Mouse (Mus musculus) T-cell, adult 2 months (primary cell): ENCODE data around the gene Ccdc69.

Experiments used
- DNase-seq: peaks from one replicate; pipeline ENCODE4 v3.0.0; 2022; ENCODE audit warnings: low spot score

Gene Ccdc69

DNA sequence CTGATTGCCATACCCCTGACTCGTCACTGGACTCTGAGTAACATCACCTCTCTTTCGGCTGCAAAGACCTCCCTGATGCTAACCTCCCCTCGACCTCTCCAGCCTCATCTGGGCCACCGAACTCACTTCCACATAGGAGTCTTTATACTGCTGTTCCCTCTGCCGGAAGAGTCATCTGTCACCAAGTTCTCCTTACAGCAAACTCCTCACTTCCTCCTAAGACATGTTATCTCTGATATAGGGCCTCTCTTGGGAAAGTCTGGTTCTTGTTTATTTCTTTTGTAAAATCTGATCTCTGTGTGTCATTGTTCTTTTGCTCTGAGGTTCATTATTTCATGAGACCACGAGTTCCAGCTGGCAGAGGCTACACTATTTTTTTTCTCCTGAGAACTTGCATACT lies 69.7 kb downstream of the Ccdc69 start:
- no peak for DNase-seq

DNA sequence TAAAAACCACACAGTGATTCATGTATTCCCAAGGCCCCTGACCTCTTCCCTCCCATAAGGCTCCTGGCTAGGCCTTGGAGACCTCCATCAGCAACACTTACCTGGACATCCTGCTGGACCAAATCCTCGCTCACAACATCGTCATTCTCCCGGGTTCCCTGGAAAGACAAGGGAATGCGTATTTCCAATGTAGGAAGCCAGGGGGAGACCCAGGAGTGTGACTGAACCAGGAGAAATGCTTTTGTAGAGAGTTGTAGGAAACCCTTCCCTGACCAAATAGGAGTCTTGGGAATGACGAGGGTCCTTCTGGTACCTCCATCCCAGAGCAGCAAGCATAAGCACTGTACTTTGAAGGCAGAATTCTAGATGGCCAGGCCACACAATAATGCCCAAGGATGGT lies 72.2 kb downstream of the Ccdc69 start:
- no peak for DNase-seq

DNA sequence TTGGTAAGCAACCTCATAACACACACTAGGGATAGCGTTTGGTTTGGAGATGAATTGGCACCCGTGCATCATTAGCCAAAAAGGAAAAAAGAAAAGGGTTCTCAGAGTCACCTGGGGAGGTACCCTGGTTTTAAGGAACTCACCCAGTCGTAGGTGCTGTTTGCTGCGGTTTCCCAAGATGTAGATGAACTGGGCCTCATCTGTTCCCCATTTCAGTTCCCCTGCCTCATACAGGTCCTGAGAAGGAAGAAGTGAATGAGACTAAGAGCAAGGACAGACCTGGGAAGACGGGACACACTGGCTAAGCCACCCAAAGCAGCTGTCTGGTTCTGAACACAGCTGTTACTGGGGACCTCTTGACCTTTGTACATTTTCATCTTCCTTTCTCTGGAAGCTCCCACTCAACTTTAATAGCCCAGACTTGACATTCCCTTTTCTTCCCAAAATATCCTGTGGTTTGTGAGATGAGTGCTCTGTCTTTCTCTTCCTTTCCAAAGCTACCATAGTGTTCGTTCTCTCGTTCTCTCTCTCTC lies 72.9 kb downstream of the Ccdc69 start:
- no peak for DNase-seq
